Mouse (Mus musculus): ENCODE data around the gene Anks4b. TPM values are rescaled to one million over a fixed set of nuclear protein-coding genes. Genes with fewer than 3 reads are reported as not detected.

The Anks4b gene
- polyA plus RNA-seq, 1 experiment = 0.12 TPM

DNA sequence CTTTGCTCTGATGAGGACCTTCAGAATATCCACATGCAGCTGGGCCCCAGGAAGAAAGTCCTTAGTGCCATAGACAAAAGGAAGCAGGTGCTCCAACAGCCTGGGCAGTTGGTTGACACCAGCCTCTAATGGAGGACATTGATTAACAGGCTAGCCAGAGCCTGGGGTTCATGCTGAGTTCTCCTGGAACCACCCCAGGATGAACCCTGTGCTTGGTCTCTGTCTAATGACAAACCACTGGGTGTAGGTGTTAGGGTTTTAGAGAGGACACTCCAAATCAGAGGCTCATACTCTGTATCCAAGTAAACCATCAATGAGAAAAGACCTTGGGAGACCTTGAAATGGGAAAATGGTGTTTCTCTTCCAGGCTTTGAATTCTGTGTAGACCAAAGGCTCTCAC is 9.2 kb downstream of the Anks4b start:
- DNase-seq (ENCODE audit: extremely low spot score in 1 of 2, low spot score in 1 of 2) = no peak

DNA sequence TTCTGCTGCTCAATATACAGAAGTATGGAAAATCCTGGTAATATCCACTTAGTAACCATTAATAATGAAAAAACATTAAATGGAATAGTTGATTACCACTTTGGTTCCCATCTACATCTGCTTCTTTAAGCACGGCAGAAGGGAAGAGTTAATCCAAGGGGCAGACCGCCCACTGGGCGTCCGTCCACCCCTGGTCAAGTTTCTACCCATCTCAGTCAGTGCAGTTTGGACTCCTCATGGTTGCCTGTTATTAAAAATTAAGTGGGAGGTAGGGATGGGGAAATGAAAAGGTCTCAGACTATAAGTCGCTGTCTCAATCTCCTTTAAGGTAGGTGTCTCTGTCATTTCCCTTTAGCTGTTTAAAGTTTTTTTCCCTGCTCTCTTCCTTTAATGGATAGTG is 15.3 kb downstream of the Anks4b start:
- no peak for DNase-seq (ENCODE audit: extremely low spot score in 1 of 2, low spot score in 1 of 2)

DNA sequence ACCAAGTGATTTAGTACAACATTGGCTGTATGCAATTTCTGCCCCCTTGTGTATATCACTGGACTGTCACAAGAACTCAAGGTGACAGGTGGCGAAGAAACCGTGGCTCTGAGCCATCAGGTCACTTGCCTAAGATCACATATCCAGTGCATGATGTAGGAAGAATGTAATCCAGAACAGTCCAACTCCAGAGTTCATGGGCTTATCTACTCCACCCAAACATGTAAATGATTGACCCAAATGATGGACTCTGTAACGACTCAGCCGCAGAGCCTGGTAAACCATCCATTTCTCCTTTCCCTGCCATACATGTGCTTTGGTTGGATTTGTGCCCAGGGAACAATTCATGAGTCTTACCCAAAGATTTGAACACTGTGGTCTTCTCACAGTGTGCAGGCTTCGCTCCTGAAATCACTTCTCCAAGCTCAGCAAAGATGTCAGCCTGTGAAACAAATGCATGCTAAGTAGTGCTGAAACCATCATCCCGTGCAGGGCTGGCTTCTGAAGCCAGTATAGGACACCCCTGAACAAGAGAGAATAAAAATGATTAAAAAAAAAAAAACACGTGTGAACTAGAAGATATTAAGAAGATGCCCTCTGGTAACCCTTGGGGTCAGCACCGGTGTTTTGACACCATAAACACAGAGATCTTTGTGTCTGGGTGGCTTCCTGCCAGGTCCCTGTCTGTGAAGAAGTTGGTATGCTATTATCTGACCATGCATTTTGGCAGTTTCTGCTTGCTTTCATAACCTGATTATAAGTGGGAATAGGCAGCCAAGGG is 15.9 kb downstream of the Anks4b start:
- DNase-seq (ENCODE audit: extremely low spot score in 1 of 2, low spot score in 1 of 2) = no peak

DNA sequence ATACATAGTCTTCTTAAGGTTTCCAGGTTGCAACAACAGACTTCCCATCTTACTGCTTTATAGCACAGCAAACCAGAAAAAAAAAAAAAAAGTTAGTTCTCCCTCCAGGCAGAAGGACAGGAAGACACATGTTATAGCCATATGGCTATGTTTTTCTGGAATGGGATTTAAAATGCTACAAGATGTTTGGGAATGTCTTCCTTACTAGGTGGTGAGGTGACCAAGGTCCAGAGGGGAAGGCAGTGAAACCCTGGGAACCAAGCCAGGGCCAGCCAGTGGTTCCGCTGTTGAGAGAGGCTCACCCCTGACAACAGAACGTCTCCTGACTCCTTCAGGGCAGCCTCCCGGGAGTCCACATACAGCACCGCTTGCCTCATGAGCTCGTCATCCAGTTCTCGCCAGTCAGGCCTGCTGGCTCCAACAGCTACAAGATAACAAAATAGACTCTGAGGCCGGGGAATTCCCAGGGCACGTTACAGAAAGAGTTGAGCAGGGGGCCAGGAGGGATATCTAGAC is 16.6 kb downstream of the Anks4b start:
- no peak for DNase-seq (ENCODE audit: extremely low spot score in 1 of 2, low spot score in 1 of 2)

DNA sequence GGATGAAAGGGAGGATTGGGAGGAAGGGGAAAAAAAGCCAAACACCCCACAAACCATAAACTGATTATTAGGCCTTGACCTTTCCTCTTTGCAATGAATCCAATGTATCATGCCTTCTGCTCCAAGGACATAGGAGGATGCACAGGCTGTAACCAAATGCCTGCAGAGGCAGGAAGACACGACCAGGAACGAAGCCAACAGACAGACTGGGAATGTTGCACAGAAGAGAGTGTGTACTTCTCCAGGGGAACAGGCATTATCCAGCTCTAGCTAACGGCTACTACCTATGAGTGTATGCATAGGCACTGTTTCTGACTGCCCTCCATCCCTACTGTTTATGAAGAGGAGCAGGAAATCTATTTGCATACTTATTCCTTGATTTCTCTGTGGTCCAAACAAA is 18.5 kb downstream of the Anks4b start:
- DNase-seq (ENCODE audit: extremely low spot score in 1 of 2, low spot score in 1 of 2) = no peak

DNA sequence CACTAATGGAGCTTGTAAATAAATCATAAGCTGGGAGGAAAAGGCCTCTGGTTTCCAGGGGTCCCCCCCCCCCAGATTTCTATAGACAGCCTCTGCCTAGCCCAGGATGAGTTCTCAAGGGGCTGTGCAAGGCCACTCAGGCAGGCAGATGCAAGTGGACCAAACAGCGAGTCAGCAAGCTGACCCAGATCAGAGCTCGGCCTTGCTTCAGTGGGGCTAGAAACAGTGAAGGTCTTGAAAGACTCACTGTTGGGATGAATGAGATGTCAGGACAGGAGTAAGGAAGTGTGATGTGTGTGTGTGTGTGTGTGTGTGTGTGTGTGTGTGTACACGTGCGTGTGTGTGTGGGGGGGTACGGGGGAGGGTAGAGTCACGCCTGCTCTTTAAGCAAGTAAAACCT is 19.2 kb downstream of the Anks4b start:
- DNase-seq (ENCODE audit: extremely low spot score in 1 of 2, low spot score in 1 of 2) = no peak

DNA sequence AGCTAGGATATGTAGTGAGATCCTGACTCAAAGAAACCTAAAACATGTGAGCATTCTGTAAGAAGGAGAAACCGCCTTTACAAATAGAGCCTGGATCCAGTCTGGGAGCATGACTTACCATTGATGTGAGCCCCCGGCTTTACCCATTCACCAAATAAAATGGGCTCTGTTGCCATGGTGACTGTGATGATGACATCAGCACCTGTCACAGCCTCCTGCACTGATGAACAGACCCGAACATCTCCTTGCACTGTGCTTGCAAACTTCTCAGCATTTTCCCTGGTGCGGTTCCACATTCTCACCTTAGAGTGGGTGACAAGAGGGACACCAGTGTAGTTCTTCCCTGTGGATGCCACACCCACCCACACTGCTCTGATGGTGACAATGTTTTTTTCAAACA is 21.5 kb downstream of the Anks4b start:
- no peak for DNase-seq (ENCODE audit: extremely low spot score in 1 of 2, low spot score in 1 of 2)

DNA sequence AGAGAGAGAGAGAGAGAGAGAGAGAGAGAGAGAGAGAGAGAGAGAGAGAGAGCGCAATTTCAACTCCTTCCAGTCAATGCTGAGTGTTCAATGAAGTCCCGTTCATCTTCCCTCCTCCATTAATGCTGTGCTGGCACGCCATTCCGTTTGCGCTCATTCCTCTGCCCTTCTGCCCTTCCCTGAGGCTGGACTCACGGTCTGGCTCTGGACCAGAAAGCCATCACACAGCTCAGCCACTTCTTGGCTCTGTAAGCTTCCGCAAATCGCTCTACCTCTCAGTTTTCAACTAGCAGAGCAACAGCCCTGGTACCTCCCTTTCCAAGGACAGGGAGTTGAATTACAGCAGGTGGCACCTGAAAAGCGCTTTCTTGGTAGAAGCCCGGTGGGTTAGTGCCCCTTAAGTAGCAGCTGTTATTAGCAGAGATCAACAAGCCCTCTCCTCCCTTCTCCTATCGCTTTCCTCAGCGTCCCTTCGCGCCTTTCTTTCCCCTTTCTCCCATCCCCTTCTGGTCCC is 27.6 kb downstream of the Anks4b start:
- DNase-seq (ENCODE audit: extremely low spot score in 1 of 2, low spot score in 1 of 2) = no peak

DNA sequence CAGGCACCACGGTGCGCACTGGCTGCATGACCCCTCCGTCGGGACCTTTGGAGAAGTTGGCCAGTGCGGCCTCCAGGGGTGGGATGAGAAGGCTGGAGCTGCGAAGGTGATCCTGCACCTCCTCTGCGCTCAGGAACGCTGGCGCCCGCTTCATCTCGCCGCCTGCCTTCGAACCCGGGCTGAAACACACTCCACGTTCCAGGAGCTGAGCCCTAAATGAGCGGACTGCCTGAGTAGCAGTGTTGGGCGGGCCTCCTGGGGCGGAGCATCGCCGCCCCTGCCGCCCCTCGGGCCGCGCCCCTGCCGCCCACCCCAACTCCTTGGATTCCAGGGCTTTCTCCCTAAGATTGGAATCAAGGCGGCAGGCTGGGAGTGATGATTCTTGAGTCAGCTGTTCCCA is 28.1 kb downstream of the Anks4b start, which contains the start of gene Crym:
Crym (minus strand) TSS at position 341 of the 400 bp plus-strand sequence.
- peak in 1 of 2 experiments; percentile 48 for DNase-seq (ENCODE audit: extremely low spot score in 1 of 2, low spot score in 1 of 2)

DNA sequence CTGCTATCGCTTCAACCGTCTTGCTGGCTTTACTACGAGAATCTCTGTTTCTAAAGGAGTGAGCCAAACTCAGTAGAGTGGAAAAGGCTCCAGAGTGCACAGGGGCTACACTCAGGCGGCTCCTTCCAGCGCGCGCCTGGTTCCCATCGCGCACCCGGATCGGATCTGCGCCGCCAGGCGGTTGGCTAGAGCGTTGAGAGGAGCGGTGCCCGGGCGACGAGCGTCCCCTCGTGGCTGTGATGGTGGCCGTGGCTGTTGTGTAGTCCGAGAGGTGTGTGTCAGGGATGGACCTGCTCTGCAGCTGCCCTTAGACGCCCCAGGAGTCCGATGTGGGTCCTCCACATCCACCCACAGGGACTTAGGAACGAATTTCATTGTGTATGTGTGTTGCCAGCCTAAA is 30.1 kb downstream of the Anks4b start, which contains the start of gene Abca14:
Abca14 (plus strand) TSS at position 173 of the 400 bp plus-strand sequence.
- peak; percentile 38 to 92 for DNase-seq (ENCODE audit: extremely low spot score in 1 of 2, low spot score in 1 of 2)

DNA sequence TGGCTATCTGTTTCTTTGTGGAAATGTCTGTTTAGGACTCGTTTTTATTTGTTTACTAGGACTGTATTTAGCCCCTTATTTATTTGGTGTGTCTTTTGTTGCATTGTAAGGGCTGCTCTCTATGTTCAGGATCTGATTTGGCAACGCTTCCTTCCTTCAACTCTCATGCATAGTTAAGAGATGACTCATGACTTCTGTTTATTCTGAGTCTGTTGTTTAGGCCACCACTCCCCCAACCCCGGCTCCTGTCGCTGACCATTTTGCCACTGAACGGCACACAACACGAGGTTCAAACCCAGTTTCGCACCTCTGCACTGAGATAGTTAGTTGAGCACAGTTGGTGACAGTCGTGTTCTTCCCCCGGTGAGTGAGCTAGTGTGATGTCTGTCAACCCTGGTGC is 32.3 kb downstream of the Anks4b start:
- DNase-seq (ENCODE audit: extremely low spot score in 1 of 2, low spot score in 1 of 2) = no peak

DNA sequence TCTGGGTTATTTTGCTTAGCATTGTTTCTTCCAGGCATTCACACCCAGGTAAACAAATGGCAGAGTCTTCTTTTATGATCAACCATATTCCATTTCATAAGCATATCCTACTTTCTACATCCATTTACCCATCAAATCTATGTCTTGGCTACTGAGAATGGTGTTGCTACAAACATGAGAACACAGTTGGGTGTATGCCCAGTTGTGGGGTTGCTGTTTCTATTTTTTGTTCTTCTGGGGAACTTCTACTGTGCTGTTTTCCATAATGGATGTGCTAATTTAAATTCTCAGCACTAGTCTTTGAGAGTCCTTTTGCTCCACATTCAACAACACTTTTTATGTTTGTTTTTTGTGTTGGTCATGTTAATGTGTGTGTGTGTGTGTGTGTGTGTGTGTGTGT is 54.9 kb downstream of the Anks4b start:
- DNase-seq (ENCODE audit: extremely low spot score in 1 of 2, low spot score in 1 of 2) = peak; percentile 25 to 69

Other genes starting within 250 kb of the Anks4b start
- 0.02 and 0.06 TPM in 2 replicates for gene Dnah3, start 78.6 kb upstream of the Anks4b start, polyA plus RNA-seq (2012; rRNA removed)
- gene Tmem159, start 71.5 kb upstream of the Anks4b start, polyA plus RNA-seq (2012; rRNA removed) = 12.0 and 14.8 TPM in 2 replicates
- 0.24 and 0.32 TPM in 2 replicates for gene Zp2, start 28.6 kb upstream of the Anks4b start, polyA plus RNA-seq (2012; rRNA removed)
- gene Crym, start 28.3 kb downstream of the Anks4b start, polyA plus RNA-seq (2012; rRNA removed) = 42.4 and 80.4 TPM in 2 replicates
- 0.02 TPM in 1 of 2 replicates, not detected in the other for gene Abca14, start 30.1 kb downstream of the Anks4b start, polyA plus RNA-seq (2012; rRNA removed)
- 0.04 TPM in 1 of 2 replicates, not detected in the other for gene Abca15, start 154.8 kb downstream of the Anks4b start, polyA plus RNA-seq (2012; rRNA removed)
- not detected in 2 replicates for gene Abca16, start 235.8 kb downstream of the Anks4b start, polyA plus RNA-seq (2012; rRNA removed)